Mouse (Mus musculus) gastrocnemius, postnatal 25 days (tissue): ENCODE data around the gene Vmn1r124. TPM values are rescaled to one million over a fixed set of nuclear protein-coding genes. Genes with fewer than 3 reads are reported as not detected.
"Not testable (repeated sequence)": the region's sequence is repeated elsewhere in the genome, so short reads cannot be mapped to it uniquely, and the experiment has no call there.

Experiments
- DNase-seq: peaks from one replicate; pipeline ENCODE4 v3.0.0; 2022
- long read RNA-seq, 2 experiments: library from polyadenylated mRNA; stranded (forward); transcript quantifications; one replicate each; pipeline ENCODE4 v2.0.0; 2021
- total RNA-seq, 2 experiments: library from RNA; stranded (reverse); gene quantifications; 1 replicate in 1 of 2; 2 replicates in 1 of 2; pipeline ENCODE4 v1.2.3; 2021

The Vmn1r124 gene
- not detected for total RNA-seq
- long read RNA-seq, experiment 1: 0 reads
- long read RNA-seq, experiment 2: 0 reads

GRCm38 (mm10) chr7:21260517-21260916, at the start of gene Vmn1r124:
TSS of gene Vmn1r124 (minus strand) at chr7:21260617.
- DNase-seq: not testable (repeated sequence)

DNA sequence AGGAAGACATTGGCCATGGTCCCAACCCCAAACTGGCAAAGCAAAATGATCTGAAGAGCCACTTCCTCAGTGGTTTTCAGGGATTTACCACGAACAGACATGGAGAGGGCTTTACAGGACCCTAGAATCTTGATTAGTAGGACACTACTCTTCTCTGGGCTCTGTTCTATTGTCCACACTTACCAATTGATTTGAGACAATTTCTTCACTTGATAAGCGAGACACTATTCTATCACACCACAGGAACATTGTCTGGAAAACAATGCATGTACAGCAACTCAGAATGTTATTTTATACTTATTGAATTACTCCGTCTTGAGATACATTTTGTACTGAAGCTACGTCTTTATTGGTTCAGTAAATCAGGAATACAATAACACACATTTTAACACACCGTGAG, 41.0 kb upstream of the Vmn1r124 start, which contains the start of gene Vmn1r126:
Vmn1r126 (minus strand) TSS at position 101 of the 400 bp plus-strand sequence.
- not testable (repeated sequence) for DNase-seq

DNA sequence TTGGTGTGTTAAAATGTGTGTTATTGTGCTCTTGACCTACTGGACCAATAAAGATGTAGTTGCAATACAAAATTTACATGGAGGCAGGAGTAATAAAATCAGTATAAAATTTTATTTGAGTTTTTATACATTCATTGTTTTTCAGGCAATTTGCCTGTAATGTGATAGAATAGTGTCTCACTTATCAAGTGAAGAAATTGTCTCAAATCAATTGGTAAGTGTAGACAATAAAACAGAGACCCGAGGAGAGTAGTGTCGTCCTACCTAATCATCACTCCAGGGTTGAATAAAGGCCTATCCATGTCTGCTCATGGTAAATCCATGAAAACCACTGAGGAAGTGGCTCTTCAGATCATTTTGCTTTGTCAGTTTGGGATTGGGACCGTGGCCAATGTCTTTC, 11.5 kb upstream of the Vmn1r124 start, which contains the start of gene Vmn1r125:
Vmn1r125 (plus strand) TSS at position 301 of the 400 bp plus-strand sequence.
- not testable (repeated sequence) for DNase-seq

Other genes with a start within 250 kb of the Vmn1r124 start
- gene Vmn1r119, start 248.2 kb downstream of the Vmn1r124 start, total RNA-seq: not detected
- not detected for gene Vmn1r120, start 206.8 kb downstream of the Vmn1r124 start, total RNA-seq
- not detected for gene Vmn1r121, start 162.1 kb downstream of the Vmn1r124 start, total RNA-seq
- gene Vmn1r122, start 126.5 kb downstream of the Vmn1r124 start, total RNA-seq: not detected
- not detected for gene Vmn1r123, start 98.4 kb downstream of the Vmn1r124 start, total RNA-seq
- gene Gm5157, start 70.2 kb downstream of the Vmn1r124 start, total RNA-seq: not detected
- gene Vmn1r125, start 11.6 kb upstream of the Vmn1r124 start, total RNA-seq: not detected
- gene Vmn1r126, start 40.9 kb upstream of the Vmn1r124 start, total RNA-seq: not detected
- gene Vmn1r127, start 59.2 kb upstream of the Vmn1r124 start, total RNA-seq: not detected
- not detected for gene Vmn1r128, start 88.8 kb upstream of the Vmn1r124 start, total RNA-seq
- gene Vmn1r129, start 100.7 kb upstream of the Vmn1r124 start, total RNA-seq: not detected
- not detected for gene Gm6882, start 172.1 kb upstream of the Vmn1r124 start, total RNA-seq